Mouse (Mus musculus): Measurements from ENCODE around the gene Sik2.

The Sik2 gene

DNA sequence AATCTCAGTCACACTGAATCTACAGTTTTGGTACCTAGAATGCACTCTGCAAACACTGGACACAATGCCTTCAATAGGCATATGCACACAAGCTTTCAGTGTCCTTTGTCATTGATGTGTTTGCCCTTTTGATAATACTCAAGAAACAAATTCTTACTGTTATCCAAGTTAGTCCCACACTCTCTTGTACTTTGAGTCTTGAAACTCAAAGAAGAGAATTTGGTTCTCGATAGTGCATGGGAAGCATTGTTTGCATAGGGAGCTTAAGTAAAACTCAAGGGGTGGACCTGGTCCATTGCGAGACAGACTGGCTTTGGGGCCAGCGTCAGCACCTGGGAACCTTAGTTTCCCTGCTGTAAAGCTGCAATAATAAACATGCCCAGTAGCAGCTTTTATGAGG, 90.7 kb downstream of the Sik2 start:
- no peak for DNase-seq (ENCODE audit: low spot score in 2 of 2)

DNA sequence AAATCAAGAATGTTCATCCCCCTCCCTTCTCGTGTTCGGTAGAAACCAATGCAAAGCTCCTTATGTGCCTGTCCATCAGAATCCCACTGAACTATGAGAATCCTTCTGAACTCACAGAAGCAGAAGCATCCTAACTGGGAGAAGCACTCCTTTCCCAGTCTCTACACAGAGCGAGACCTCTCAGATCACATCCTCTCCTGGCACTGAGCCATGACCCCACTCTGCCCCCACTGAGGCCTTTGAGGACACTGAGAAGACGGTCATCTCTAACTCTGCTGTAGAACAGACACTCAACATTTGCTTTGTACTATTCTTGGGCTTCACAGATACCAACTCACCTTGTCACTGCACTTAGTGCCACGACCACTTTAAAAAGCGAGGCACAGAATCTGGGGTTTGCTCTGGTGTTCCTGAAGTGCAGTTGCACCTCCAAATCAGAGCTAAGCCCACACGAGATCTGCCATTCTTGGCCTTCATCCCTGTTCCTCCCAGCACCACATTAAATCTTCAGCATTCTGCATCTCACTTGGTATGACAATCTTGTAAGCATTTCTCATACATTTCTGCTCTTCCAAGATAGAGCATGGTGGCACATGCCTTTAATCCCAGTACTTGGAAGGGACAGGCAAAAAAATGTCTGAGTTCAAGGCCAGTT, 96.9 kb downstream of the Sik2 start:
- no peak for DNase-seq (ENCODE audit: low spot score in 2 of 2)

DNA sequence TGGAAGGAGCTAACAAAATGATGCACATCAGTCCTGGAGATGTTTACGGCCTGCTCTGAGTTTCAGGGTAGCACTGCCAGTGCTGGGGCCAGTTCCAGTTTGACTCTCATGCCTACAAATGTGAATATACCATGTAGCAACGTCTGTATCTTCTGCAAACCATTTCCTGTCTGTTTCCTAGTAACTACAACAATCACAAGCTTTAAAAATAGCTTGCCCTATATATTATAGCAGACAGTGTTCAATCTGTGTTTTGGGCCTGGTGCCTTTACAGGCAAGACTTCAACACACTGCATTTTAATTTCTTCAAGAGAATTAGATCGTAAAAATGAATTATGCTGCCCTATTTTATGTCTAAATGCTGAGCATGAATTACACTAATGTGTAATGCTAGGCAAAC, 103.6 kb downstream of the Sik2 start:
- no peak for DNase-seq (ENCODE audit: low spot score in 2 of 2)

DNA sequence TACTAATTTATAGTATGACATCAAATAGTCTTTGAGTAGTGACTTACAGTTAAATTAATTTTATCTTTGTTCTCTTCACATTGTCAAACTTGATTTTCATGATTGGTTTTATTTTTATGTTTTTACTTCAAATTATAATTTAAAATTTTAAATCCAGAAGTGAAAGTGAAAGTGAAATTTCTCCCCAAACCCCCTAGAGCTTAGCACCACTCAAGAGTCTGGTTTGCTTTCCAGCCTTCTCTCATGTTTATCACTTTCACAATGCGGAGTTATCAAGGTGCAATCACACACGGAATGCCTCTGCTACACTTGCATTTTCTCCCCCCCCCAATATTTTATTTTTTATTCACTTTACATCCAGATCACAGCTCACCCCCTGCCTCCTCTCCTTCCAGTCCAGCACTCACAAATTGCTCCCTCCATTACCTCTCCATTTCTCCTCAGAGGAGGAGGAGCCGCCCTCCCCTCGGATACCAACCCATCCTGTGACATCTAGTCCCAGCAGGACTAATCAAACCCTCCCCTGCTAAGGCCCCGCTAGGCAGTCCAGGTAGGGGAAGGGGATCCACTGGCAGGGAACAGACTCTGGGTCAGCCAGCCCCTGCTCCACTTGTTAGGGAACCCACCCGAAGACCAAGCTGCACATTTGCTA, 104.6 kb downstream of the Sik2 start:
- no peak for DNase-seq (ENCODE audit: low spot score in 2 of 2)

DNA sequence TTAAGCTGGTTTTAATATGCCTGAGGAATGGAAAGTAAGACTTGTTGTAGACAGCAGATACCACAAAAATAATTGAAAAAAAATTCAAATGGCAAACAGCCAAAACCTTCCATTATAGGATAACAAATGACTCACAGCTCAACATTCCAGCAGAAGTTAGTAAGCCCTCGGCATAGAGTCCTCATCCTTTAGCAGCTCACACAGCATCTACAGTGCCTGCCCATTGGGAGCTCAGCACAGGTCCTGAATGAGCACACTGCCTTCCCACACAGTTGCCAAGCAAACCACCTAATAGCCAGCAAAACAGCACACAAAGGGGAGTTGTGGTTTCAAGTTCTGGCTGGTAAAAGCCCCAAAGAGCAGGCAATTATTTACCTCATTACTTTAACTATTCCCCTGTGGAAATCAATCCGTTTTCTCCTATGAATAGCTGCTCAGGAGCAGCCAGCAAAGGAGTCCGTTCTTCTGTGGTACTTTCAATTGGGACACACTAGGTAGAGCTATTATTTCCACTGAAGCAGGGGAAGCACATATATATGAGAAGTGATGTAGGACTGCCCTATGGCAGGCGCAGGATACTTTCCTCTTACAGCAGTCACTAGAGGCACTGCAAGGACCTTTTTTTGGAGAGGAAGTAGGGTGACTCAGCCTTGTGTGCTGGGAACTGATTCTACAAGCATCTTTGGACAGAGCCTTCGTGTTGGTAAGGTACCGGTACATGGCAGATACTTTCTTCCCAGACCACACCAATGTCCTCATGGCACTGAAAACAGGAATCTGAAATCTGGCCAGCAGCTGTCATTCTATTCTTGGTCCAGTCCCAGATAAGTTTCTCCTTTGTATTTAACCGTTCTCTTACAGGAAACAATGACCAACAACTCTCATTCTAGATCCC, 108.6 kb downstream of the Sik2 start:
- no peak for DNase-seq (ENCODE audit: low spot score in 2 of 2)

DNA sequence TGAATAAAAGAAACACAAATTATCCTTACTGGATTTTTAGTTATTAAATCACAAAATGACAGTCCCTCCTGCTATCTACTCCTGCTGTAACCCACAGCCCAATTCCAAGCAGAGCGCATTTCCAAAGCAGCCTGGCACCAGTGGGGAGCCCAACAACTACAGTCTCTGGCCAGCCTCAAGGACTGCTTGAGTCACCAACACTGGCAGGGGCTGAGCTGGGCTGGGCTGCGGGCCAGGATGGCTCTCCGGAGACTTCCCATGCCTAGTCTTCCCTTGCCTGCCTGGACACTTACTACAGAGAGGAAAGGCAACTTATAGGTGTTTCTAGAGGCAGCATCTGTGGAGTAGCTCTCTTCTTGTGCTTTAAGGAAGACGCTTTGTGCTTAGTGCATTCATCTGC, 115.2 kb downstream of the Sik2 start:
- peak in 1 of 2 experiments; percentile 49 for DNase-seq (ENCODE audit: low spot score in 2 of 2)

DNA sequence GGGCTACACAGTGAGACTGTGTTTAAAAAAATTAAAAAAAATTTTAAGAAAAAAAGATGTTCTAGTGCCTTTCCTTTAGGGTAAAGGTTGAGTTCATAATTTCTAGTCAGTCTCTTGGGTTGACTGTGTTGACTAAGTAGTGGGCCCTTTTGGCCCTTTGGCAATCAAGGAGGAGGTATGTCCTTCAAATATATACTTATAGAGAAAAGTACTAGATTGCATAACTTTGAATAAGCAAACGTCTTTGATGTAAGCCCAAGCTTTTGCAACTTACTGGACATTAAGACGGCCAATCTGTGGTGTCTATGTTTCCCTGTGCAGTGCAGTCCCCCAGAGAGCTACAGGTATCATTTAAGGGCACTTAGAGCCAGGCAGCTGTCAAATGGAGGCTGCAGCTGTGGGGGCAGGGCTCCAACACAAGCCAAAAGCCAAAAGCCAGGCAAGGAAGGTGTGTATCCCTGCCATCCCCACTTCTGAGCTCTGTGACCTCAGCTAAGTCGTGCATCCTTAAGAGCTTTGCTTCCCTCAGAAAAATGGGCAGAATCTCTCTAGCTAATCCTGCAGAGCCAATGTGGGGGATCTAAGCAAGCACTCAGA, 118.3 kb downstream of the Sik2 start:
- DNase-seq (ENCODE audit: low spot score in 2 of 2): no peak

DNA sequence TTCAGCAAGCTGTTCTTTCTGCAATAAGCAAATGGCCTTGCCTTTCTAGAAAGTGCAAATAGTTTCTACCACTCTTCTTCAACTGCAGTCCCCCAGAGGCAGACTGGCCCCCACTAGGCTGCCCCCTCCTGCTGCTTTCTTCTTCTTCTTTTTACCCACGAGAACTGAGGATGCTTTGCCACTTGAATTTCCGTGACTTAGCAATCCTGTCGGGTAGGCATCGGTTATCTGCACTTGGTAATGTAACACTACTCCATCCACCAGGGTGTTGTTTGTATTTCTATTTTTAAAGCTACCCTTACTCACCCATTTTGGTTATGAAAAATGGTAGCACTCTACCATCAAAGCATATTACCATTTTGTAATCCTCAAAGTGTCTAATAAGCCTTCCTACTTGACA, 118.9 kb downstream of the Sik2 start:
- no peak for DNase-seq (ENCODE audit: low spot score in 2 of 2)

DNA sequence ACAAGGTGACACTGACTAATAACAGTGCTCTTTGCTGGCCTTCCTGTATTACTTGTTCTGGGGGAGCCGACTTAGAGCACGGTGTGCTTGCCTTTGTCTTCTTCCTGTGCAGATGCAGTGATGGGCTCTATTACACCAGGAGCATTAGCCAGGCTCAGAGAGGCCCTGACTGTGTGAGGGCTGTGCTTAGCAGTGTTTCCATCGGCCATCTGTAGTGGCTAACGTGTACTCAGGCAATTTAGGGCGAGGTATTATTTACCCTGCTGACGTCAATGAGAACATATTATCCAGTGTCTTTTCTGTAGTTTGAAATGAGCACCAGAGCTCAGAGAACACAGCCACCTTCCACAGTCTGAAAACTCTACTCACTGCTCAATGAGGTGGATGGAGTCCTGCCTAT, 119.7 kb downstream of the Sik2 start:
- DNase-seq (ENCODE audit: low spot score in 2 of 2): no peak

DNA sequence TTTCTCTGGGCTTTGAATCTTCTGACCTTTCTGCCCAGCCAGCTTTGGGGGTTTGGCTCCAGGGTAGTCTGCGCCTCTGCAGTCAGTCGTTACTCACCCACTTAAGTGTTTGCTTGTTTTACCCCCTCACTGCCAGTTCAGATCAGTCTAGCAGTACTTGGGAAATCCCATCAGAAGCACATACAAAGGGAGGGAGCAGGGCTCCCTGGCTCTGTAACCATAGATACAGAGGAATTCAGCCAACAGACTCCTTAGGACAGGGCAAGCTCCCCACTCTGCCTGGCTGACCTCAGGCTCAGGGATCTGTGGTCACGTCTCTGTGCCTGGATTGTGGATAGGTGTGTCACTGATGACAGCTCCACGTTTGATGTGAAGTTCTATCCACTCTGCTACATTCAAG, 121.5 kb downstream of the Sik2 start:
- no peak for DNase-seq (ENCODE audit: low spot score in 2 of 2)

DNA sequence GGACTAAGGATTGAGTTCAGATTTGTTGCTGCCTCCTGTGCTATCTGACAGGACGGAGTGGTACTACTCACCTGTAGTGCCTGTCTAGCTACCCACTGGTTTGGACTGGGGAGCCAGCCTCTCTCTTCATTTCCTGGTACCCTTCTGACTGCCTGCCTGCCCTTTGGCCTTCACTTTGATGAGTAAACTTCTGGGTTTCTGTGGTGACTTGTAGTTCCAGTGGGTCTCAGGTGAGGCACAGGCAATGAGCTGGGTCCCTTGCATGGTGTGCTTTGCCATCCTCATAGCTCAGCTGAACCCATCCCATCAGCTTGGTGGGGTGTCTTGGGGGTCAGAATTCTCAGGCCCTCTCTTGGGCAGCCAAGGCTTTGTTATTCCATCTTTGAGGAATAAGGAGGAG, 122.0 kb downstream of the Sik2 start:
- no peak for DNase-seq (ENCODE audit: low spot score in 2 of 2)

DNA sequence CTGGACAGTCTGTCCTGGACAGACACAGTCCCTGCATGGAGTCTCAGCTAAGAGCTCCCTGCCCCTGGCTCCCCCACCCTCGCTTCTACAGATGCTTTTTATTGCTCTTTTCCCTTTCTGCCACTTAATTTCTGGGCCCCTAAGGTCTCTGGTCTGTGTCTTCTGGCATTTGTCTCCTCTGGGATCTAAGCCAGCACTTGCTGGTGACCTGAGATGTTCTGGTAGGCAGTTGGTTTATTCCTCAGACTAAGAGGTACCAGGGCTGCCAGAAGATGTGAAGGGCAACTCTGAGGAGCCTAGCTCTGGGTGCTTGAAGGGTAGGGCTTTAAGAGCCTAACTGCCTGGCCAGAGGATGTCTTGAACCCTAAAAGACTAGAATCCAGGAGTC, 123.3 kb downstream of the Sik2 start:
- no peak for DNase-seq (ENCODE audit: low spot score in 2 of 2)

DNA sequence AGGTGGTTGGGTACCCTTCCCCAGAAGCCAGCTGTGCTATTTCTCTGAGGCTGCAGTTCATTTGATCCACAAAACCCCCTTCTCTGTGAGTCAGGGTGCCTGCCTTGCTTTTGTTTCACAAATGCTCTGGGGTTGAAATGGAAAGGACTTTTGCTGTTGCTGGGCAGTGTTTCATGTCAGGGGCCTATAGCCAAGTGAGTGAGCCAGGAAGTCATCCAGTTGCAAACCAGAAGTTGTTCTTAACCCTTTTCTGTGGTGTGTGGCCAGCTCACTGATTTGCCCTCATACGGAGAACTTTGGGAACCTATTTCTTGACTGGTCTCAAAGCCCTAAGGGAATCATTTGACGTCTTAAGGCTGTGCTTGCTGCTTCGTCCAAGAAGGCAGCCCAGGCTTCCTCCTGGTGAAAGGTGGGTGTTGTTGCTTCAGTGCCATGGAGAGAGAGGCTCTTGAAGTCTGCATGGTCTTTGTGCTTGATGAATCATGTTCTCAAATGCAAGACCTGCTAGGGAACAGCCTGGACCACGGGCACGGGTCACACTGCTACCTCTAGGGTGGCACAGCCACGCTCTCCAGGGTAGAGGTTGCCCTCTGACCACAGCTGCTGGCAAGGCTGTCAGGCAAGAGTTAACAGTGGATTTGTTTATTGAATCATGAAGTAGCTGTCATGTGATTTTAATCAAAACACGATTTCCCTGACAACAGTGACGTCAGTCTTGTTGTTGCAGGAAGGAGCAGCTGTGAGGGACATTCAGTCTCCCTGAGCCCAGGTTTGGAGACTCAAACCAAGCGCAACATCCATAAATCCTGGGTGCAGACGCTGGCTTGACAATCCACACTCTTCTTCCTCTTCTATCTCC, 123.9 kb downstream of the Sik2 start:
- peak in 1 of 2 experiments; percentile 25 for DNase-seq (ENCODE audit: low spot score in 2 of 2)

DNA sequence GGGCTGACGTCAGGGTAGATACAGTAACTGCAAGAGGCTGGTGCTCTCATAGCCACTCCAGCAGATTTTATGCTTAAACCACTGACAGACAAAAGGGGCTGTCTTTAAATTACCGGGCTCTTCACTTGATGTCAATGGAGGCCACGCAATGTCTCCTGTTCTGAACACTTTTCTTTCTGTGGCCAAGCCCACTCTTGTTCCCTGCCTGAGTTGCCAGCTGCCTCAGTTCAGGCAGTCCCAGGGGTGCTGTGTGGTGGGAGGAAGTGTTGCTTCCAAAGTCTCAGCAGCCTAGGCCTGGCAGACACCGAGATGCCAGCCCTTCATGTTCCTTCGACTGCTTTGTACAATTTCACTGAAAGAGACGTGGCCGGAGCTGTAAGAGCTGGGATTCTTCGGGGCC, 124.8 kb downstream of the Sik2 start:
- no peak for DNase-seq (ENCODE audit: low spot score in 2 of 2)

DNA sequence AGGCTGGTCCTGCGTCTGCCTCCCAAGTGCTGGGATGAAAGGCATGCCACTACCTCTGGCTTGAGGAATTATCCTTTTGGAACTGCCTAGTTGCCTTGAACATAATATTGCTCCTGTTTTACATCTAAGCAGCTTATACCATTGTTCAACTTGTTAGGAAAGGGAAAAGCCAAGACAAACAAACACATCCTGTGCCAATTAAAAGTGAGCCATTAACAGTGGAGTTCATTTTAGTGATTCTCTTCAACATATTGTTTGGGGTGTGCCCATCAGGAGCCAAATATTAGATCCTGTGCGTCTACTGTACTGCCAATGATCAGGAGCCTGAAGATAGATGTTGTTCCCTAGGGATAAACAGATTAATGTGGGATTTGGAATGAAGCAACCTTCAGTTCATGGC, 126.7 kb downstream of the Sik2 start:
- no peak for DNase-seq (ENCODE audit: low spot score in 2 of 2)

DNA sequence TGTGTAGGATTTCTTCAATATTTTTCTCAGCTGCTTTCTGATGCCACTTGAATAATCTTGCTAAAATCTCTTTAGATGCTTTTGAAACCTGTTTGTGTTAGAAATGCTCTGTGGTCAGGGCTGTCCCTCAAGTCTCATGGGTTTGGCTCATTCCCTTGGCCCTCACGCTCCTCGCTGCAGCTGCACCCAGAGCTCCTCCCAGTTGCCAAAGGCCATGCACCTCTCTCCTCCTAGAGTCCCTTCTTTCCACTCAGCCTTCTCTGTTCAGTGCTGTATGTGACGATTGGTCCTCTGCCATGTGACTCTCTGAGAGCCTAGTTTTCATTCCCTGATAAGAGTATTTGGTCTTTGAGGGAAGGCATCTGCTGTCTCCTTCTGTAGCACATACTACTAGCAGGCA, 131.4 kb downstream of the Sik2 start:
- DNase-seq (ENCODE audit: low spot score in 2 of 2): no peak

DNA sequence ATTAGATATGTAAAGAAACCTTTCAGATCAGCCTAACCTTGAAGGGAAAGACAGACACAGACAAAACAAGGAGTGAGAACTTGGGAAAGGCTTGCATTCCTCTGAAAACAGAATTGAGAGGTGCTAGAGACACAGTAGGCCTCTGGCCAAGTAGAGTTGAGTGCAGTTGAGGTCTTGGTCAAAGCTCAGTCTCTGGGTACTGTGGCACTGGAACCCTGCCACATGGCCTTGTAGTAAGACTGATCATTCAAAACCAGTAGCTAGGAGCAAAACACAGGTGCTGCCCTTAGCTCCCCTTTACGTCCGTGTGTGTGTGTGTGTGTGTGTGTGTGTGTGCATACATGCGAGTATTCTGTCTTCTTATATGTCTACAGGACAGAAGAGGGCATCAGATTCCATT, 132.6 kb downstream of the Sik2 start:
- no peak for DNase-seq (ENCODE audit: low spot score in 2 of 2)

DNA sequence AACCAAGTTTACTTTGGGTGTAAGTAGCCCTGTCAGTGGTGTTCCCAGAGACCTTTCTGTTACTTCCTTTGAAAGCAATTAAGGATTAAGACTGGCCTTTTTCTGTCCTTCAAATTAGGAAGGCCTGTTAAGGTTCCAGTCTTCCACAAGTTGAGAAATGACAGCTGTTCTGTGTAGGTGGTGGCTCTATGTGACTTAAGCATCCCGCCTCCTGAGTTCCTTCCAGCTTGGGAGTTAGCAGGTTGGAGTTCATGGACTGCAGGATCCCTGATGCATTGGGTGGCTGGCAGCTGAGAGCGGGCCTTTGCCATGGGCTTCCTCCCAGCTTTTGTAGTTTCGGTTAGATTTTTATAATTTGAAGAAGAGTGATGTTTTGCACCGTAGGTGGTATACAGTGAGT, 133.4 kb downstream of the Sik2 start:
- DNase-seq (ENCODE audit: low spot score in 2 of 2): no peak

DNA sequence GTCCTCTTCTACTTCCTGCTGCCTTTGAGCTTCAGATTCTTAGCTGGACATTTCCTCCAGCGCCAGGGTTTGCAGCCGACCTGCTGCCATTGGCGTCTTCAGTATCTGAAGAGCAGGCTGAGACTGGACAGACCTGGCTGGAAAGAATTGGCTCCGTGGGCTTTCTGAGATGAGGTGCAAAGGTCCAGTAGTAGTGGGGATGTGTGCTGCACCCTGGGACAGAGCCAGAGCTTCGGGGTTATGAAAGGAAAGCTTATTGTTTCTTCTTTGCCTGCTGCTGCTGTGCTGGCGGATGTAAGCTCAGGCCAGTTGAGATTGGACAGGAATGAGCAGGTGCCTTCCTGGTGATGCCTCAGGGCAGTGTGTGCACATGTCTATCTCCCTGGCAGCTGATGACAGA, 134.8 kb downstream of the Sik2 start:
- DNase-seq (ENCODE audit: low spot score in 2 of 2): no peak

DNA sequence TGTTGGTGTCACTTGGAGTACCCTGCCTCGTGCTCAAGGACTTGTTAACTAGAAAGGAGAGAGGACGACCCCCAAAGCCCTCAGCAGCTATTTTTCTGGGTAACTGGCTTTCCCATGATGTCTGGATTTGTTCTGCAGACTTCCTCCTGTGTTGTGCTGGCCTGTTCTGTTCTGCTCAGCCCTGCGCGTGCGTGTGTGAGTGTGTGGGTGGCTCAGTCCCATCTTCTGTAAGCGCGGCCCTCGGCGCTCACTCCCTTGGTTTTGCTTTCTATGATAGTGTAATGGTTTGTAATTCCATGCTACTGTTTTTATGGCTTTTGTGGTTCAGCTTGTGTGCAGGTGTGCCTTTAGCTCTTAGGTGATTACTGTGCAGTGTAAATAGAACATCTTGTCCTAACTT, 135.7 kb downstream of the Sik2 start:
- DNase-seq (ENCODE audit: low spot score in 2 of 2): no peak

DNA sequence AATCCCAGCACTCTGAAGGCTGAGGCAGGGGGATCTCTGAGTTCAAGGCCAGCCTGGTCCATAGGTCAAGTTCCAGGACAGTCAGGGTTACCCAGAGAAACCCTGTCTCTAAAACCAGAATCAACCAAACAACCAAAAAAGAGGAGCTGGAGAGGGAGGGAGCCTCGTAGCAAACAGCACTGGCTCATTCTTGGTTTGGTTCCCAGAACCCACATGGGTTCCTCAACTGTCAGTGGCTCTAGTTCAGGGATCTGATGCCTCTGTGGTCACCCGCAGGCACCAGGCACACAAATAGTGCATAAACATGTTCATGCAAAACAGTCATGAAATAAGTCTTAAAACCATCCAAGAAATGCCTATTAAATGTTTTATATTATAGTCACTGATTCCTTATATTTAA, 140.7 kb downstream of the Sik2 start:
- no peak for DNase-seq (ENCODE audit: low spot score in 2 of 2)

DNA sequence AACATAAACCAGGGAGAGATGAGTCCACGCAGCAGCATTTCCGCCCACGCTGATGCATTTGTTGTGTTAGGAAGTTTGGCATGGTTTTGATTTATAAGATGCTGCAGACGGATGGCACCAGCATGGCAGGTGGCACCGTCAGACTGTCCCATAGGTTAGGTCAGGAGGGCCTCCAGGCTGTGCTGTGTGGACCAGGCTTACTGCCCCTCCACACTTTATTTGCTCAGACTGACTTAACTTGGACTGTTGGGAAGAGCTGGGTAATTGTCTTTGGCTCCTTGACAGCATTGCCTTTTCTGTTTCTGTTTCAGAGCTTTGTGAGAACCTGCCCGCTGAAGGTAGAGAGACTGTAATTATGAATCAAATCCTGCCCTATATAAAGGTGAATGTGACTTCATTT, 141.9 kb downstream of the Sik2 start:
- no peak for DNase-seq (ENCODE audit: low spot score in 2 of 2)
